Mouse (Mus musculus) megakaryocyte, embryonic 14.5 days (primary cell): ENCODE measurements around the gene Rps16. TPM values are rescaled to one million over a fixed set of nuclear protein-coding genes. Genes with fewer than 3 reads are reported as not detected.

Experiments
- H3K27me3 ChIP-seq: replicated peaks from 2 replicates; pipeline ENCODE3; 2012; ENCODE audit warnings: inconsistent platforms
- H3K36me3 ChIP-seq: replicated peaks from 2 replicates; pipeline ENCODE3; 2012; ENCODE audit warnings: low read length, inconsistent platforms, mixed read lengths
- H3K4me1 ChIP-seq: 2 replicates; pipeline ENCODE4 v1.6.1; 2012; ENCODE audit warnings: inconsistent platforms
- H3K4me3 ChIP-seq: replicated peaks from 2 replicates; pipeline ENCODE3; 2012; ENCODE audit warnings: moderate library complexity, mild to moderate bottlenecking, inconsistent platforms
- H3K9me3 ChIP-seq: 2 replicates; pipeline ENCODE4 v1.6.1; 2012; ENCODE audit warnings: inconsistent platforms
- FLI1 ChIP-seq: IDR thresholded peaks from 2 replicates; pipeline ENCODE4 v1.6.1; 2012; ENCODE audit warnings: low read length, inconsistent platforms, mixed read lengths
- GATA1 ChIP-seq: IDR thresholded peaks from 3 replicates; pipeline ENCODE4 v1.6.1; 2012; ENCODE audit warnings: mixed read lengths, low read length, inconsistent platforms, borderline replicate concordance
- polyA plus RNA-seq: library from polyadenylated mRNA; stranded (reverse); fragments of >175 nt; gene quantifications from 2 replicates; pipeline ENCODE4 v1.2.3, GENCODE M21; 2012; ENCODE audit warnings: low replicate concordance; ENCODE audit not compliant: insufficient read depth

Rps16 gene
- polyA plus RNA-seq, result 495 and 2,789 TPM in 2 replicates

DNA sequence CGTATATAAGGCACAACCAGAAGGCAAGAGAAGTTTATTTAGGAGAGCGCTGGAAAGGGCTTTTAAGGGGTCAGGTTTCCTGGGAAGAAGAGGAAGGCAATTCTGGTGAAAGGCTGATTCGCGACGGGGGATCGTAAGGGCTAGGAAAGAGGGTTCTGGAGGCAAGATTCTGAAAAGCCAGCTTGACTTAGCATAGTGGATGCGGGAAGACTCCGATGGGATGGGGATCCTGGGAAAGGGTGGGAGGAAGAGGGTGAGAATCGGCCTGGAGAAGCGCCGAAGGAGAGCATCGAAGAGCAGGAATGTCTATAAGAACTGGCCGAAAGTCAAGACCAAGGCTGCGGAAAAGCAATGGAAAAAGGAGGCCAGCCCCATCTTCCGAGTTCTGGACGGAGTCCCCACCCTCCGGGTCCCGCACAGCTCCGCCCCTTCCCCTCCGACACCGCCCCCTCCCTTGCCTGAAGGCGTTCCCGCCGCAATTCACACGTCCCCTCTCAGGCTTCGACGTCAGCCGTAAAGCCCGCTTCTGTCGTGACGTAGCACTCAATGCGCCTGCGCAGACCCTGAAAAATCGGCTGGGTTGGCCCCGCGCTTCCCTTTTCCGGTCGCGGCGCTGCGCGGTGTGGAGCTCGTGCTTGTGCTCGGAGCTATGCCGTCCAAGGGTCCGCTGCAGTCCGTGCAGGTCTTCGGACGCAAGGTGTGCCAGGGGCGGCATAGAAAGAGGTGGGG, at the start of gene Rps16:
Gene Rps16, plus strand, starts transcription at position 498 of the 729 bp plus-strand sequence.
- TF ChIP-seq FLI1, result peak; percentile 56; the same call in 1 of the 2 replicates
- TF ChIP-seq GATA1, result no peak
- peak within 1 kb of the TSS; percentile 99 for H3K4me3 ChIP-seq
- H3K4me1 ChIP-seq, result peaks cover 43% of the 10 kb centered on the region
- H3K36me3 ChIP-seq, result peaks cover 36% of the 10 kb centered on the region
- no peaks in the 10 kb centered on the region for H3K27me3 ChIP-seq
- no peaks in the 10 kb centered on the region for H3K9me3 ChIP-seq

- H3K27me3 ChIP-seq, result peaks cover 55% of the 10 kb centered on the region
- peaks cover 29% of the 10 kb centered on the region for H3K4me1 ChIP-seq
- H3K36me3 ChIP-seq, result peaks cover 25% of the 10 kb centered on the region
- no peak for TF ChIP-seq GATA1
- TF ChIP-seq FLI1, result no peak
- H3K9me3 ChIP-seq, result no peaks in the 10 kb centered on the region
- H3K4me3 ChIP-seq, result peak within 1 kb of the TSS; percentile 86
Observed at GRCm38 (mm10) chr7:28301616-28302433, 48.6 kb upstream of the Rps16 start, which contains the start of gene Dll3. Gene Dll3, minus strand, starts transcription at chr7:28302238.

GRCm38 (mm10) chr7:28305641-28306040, 44.8 kb upstream of the Rps16 start:
- TF ChIP-seq GATA1, result no peak
- no peak for TF ChIP-seq FLI1
- H3K4me1 ChIP-seq, result peaks cover 31% of the 10 kb centered on the region
- H3K36me3 ChIP-seq, result peaks cover 63% of the 10 kb centered on the region
- H3K27me3 ChIP-seq, result peaks cover 19% of the 10 kb centered on the region
- H3K4me3 ChIP-seq, result no peak overlapping the region
- no peaks in the 10 kb centered on the region for H3K9me3 ChIP-seq

- Histone ChIP-seq H3K36me3 (peaks cover 63% of the 10 kb centered on the region), H3K4me1 (peaks cover 34% of the 10 kb centered on the region)
- TF ChIP-seq FLI1 (no peak), GATA1 (no peak)
Observed at GRCm38 (mm10) chr7:28306216-28306615, 44.2 kb upstream of the Rps16 start.

DNA sequence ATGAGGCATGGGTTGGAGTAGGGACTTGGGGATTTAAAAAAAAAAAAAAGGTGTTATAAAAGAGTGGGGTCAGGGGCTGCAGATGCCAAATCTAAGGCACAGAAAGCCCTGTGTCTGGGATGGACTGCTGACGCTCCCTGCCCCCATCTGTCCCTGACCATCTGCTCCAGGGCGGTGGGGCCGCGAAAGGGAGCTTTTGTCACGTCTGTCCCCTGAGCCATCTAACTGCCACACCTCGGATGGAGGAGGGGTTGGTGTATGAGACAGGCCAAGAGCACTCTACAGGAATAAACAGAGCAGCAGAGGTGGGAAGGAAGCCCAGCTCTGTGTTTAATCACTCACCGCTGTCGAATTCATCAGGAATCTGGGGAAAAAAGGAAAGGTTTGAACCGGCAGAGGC, 40.7 kb upstream of the Rps16 start:
- no peaks in the 10 kb centered on the region for H3K27me3 ChIP-seq
- peaks cover 68% of the 10 kb centered on the region for H3K36me3 ChIP-seq
- no peaks in the 10 kb centered on the region for H3K9me3 ChIP-seq
- H3K4me3 ChIP-seq, result no peak overlapping the region
- peaks cover 30% of the 10 kb centered on the region for H3K4me1 ChIP-seq
- TF ChIP-seq GATA1, result no peak
- TF ChIP-seq FLI1, result no peak

More at GRCm38 (mm10) chr7:28306216-28306615, 44.2 kb upstream of the Rps16 start:
- Histone ChIP-seq H3K27me3 (peaks cover 14% of the 10 kb centered on the region), H3K4me3 (no peak overlapping the region), H3K9me3 (no peaks in the 10 kb centered on the region)

DNA sequence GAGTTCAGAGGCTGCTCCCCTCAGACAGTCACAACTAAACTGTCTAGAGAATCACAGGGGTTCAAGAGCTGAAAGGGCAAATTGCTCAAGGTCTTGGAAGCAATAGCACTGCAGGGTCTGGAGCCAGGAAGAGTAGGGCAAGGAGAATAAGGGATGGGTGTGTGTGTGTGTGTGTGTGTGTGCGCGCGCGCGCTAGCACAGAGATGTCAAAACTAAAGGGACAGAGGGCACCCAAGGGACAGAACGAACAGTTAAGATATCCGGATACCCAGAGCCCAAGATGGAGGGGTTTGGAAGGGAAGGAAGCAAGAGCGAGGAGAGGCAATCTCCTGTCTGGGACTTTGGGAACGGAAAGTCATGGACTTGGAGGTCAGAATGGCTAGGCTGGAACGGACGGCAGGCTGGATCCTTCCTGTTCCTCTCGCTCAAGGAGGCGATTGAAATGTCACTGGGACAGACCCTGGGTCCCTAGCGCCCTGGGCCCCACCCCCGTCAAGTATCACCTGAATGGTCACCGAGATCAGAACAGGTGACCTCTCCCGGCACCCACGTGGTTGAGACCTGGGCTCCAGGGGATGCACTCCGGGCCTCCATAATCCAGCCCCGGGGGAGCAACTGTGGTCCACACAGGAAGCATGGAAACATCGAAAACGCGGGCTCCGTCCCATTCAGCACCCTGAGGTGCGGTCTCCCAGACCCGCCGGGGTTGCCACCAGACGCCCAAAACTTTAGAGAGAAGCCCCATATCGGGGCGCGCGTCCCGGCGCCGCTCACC, 39.1 kb upstream of the Rps16 start:
- Histone ChIP-seq H3K4me3 (peak overlapping the region; percentile 96), H3K4me1 (peaks cover 30% of the 10 kb centered on the region), H3K36me3 (peaks cover 68% of the 10 kb centered on the region), H3K9me3 (no peaks in the 10 kb centered on the region), H3K27me3 (no peaks in the 10 kb centered on the region)
- no peak for TF ChIP-seq GATA1
- no peak for TF ChIP-seq FLI1

DNA sequence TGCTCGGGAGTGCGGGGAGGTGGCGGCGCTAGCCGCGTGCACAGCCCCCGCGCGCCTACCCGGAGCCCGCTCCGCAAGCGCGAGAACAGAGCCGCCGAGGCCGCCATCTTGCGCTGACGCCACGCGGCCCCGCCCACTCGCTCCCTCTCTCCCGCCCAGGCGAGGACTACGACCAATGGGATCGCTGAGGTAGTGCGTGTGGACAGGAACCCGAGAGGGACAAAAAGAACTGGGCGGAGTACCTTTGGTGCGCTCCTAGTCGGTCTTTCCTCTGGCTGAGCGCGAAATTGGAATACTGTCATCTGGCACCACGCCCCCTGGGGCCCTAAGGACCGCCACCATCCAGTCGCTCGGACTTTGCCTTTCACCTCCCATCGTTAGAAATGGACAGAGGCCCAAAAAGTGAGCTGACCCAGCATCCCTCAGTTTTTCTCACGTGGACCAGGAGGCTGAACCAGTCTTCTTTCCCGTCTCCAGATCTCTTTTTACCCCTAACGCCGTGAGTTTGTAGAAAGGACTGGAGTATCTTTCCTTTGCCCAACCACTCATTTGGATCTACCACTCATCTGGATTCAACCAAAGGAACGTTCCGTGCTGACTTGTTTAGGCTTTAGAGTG, 38.4 kb upstream of the Rps16 start, which contains the start of gene Timm50:
Gene Timm50, minus strand, starts transcription at position 147 of the 618 bp plus-strand sequence.
- Histone ChIP-seq H3K36me3 (peaks cover 68% of the 10 kb centered on the region), H3K9me3 (no peaks in the 10 kb centered on the region), H3K4me1 (peaks cover 30% of the 10 kb centered on the region), H3K4me3 (peak within 1 kb of the TSS; percentile 96), H3K27me3 (no peaks in the 10 kb centered on the region)
- TF ChIP-seq FLI1 (no peak), GATA1 (no peak)

GRCm38 (mm10) chr7:28318036-28318435, 32.4 kb upstream of the Rps16 start:
- H3K4me3 ChIP-seq, result no peak overlapping the region
- H3K4me1 ChIP-seq, result peaks cover 17% of the 10 kb centered on the region
- peaks cover 91% of the 10 kb centered on the region for H3K36me3 ChIP-seq
- no peaks in the 10 kb centered on the region for H3K27me3 ChIP-seq
- H3K9me3 ChIP-seq, result no peaks in the 10 kb centered on the region
- TF ChIP-seq FLI1 (no peak), GATA1 (no peak)

DNA sequence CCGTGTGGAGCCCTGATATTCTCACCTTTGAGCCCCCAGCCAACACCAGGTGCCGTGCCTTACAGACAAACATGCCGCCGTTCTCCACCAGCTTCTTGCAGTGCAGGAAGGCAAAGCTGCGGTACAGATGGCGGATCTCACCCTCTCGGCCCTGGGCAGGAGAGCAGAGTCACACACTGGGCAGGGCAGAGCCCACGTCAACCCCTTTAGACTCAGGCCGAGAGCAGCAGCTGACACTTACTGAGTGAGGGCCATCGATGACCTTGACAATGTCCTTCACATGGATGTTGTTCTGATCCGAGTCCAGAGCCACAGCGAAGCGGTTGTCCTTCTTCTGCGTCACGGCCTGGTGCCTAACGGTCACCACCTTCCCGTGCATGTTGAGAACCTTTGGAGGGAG, 31.7 kb upstream of the Rps16 start:
- no peak for TF ChIP-seq GATA1
- TF ChIP-seq FLI1, result no peak
- H3K4me1 ChIP-seq, result peaks cover 16% of the 10 kb centered on the region; the same call in 1 of the 2 replicates
- H3K27me3 ChIP-seq, result no peaks in the 10 kb centered on the region
- peaks cover 98% of the 10 kb centered on the region for H3K36me3 ChIP-seq
- H3K4me3 ChIP-seq, result no peak overlapping the region
- H3K9me3 ChIP-seq, result no peaks in the 10 kb centered on the region
